Mouse (Mus musculus): Measurements from ENCODE around the gene Galnt17. TPM values are rescaled to one million over a fixed set of nuclear protein-coding genes. Genes with fewer than 3 reads are reported as not detected.
A peak's percentile ranks its signal among the peaks of the same experiment; 100 is the strongest.

Galnt17 gene
- polyA plus RNA-seq, 1 experiment from 2014 or later: 6.0 TPM

DNA sequence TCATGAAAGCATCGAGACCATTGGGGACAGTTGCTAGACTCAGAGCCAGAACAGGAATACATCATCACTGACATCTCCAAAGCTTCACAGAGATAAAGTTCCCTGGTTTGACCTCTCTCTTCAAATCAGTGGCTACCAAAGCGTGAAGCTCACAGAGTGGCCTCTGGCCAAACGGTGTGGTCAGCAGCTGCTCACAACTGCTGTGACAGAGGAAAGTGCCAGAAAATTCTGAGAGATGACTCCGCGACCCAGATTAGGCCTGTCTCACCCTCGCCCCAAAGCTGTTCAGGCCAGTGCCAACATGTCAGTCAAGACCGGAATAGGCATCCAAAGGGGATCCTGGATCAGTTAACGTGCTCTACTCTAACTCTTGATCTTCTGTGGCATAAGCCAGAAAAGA is 74.5 kb downstream of the Galnt17 start:
- Histone ChIP-seq H3K27ac (no peak overlapping the region), H3K4me2 (replicated peaks) (no peak overlapping the region), H3K27me3 (replicated peaks) (no peaks in the 10 kb centered on the region), H3K36me3 (no peaks in the 10 kb centered on the region), H3K9ac (no peak overlapping the region), H3K9me3 (no peaks in the 10 kb centered on the region), H3K4me3 (no peak overlapping the region), H3K4me1 (no peaks in the 10 kb centered on the region)
- 90% methylated on average over 8 of the region's 8 CpGs for WGBS
- no peak for ATAC-seq (ENCODE audit: low FRiP score, low read depth)

DNA sequence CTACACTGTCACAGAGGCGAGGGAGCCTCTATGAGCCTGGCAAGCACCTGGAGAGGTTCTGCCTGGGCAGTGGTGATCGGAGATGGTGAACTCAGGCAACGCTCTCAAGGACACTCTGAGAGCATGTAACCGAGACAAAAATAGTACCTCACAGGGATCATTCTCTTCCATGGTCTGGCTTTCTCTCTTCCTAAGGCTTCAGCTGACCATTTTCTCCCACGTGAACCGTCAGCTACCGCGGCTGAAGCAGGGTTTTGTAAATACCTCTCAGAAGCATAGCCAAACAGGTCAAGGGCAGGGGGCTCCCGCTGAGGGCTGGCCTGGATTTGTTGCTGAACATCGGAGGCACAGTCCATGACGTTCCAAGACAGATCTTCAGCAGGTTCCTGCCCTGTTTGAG is 77.2 kb downstream of the Galnt17 start:
- no peak overlapping the region for H3K27ac ChIP-seq
- H3K9ac ChIP-seq: no peak overlapping the region
- H3K4me2 ChIP-seq (replicated peaks): no peak overlapping the region
- 79% methylated on average over 11 of the region's 11 CpGs for WGBS
- H3K4me3 ChIP-seq: no peak overlapping the region
- ATAC-seq (ENCODE audit: low FRiP score, low read depth): no peak
- H3K27me3 ChIP-seq (replicated peaks): no peaks in the 10 kb centered on the region
- H3K4me1 ChIP-seq: no peaks in the 10 kb centered on the region
- H3K36me3 ChIP-seq: no peaks in the 10 kb centered on the region
- H3K9me3 ChIP-seq: no peaks in the 10 kb centered on the region

DNA sequence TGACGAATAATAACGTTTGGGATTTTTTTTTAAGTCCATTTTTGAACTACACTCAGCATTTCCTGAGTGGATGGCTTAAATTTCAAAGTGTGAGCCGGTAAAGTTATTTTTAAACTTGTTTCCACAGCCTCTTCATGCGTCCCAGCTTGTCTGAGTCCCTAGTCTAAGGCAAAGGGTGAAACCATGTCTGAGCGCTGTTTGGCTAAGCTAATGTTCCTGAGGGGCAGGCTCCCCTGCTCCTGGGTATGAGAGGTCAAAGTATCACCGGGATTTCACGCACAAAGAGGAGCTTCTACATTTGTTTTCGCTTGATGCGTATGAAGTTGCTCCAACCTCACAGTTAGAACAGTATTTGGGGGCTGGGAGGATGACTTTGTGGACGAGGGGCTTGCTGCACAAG is 78.6 kb downstream of the Galnt17 start:
- ATAC-seq (ENCODE audit: low FRiP score, low read depth): no peak
- no peak overlapping the region for H3K4me3 ChIP-seq
- no peak overlapping the region for H3K27ac ChIP-seq
- H3K9ac ChIP-seq: no peak overlapping the region
- no peaks in the 10 kb centered on the region for H3K4me1 ChIP-seq
- no peaks in the 10 kb centered on the region for H3K9me3 ChIP-seq
- no peaks in the 10 kb centered on the region for H3K36me3 ChIP-seq
- no peak overlapping the region for H3K4me2 ChIP-seq (replicated peaks)
- no peaks in the 10 kb centered on the region for H3K27me3 ChIP-seq (replicated peaks)
- 81% methylated on average over 10 of the region's 10 CpGs for WGBS

DNA sequence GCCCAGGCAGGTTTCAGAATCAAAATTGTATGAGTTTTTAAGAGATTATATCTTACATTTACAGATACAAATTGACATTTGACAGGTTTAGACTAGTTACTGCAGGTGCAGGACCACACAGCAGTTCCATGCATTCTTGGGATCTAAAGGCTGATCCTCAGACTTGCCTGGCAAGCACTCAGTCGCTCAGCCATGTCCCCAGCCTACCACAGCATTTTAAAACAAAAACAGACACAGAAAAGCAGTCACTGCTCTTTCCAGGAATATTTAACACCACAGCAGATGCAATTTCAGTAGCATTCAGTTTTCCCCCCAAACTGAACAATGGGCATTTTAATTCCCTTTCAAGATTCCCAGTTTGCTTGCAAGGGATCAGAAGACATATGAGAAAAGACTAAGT is 84.9 kb downstream of the Galnt17 start:
- 78% methylated on average over 1 of the region's 1 CpGs for WGBS
- H3K4me2 ChIP-seq (replicated peaks): no peak overlapping the region
- no peak overlapping the region for H3K27ac ChIP-seq
- no peaks in the 10 kb centered on the region for H3K36me3 ChIP-seq
- ATAC-seq (ENCODE audit: low FRiP score, low read depth): no peak
- H3K9ac ChIP-seq: no peak overlapping the region
- H3K4me1 ChIP-seq: no peaks in the 10 kb centered on the region
- no peaks in the 10 kb centered on the region for H3K9me3 ChIP-seq
- no peaks in the 10 kb centered on the region for H3K27me3 ChIP-seq (replicated peaks)
- no peak overlapping the region for H3K4me3 ChIP-seq

GRCm38 (mm10) chr5:131222498-131223244 is 85.6 kb downstream of the Galnt17 start:
- Histone ChIP-seq H3K4me2 (replicated peaks) (no peak overlapping the region), H3K27ac (no peak overlapping the region)
- 86% methylated on average over 10 of the region's 10 CpGs for WGBS

DNA sequence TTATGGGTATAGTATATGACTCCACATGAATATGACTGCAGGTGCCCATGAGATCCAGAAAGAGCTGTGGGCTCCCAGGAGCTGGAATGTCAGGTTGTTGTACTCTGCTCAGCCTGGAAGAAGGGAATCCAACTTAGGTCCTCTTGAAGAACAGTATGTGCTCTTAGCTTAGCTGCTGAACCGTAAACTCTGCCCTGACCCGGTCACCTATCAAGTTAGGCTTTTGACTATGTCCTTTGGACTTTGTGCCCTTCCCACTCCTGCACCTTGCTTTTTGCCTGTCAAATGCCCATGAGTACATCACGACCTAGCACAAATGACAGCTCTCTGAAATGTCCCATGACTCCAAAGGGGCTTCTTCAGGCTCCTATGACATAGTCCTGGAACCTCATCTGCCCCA is 90.1 kb downstream of the Galnt17 start:
- no peak for ATAC-seq (ENCODE audit: low FRiP score, low read depth)
- H3K36me3 ChIP-seq: no peaks in the 10 kb centered on the region
- no peaks in the 10 kb centered on the region for H3K27me3 ChIP-seq (replicated peaks)
- H3K4me3 ChIP-seq: no peak overlapping the region
- no peak overlapping the region for H3K4me2 ChIP-seq (replicated peaks)
- no peaks in the 10 kb centered on the region for H3K4me1 ChIP-seq
- H3K9ac ChIP-seq: no peak overlapping the region
- H3K9me3 ChIP-seq: no peaks in the 10 kb centered on the region
- WGBS: 82% methylated on average over 3 of the region's 3 CpGs
- no peak overlapping the region for H3K27ac ChIP-seq

More at GRCm38 (mm10) chr5:131222498-131223244, 85.6 kb downstream of the Galnt17 start:
- Histone ChIP-seq H3K4me3 (no peak overlapping the region), H3K9me3 (no peaks in the 10 kb centered on the region), H3K4me1 (no peaks in the 10 kb centered on the region), H3K36me3 (no peaks in the 10 kb centered on the region), H3K9ac (no peak overlapping the region), H3K27me3 (replicated peaks) (no peaks in the 10 kb centered on the region)
- ATAC-seq (ENCODE audit: low FRiP score, low read depth): no peak

- Histone ChIP-seq H3K4me1 (no peaks in the 10 kb centered on the region), H3K9me3 (no peaks in the 10 kb centered on the region), H3K27me3 (replicated peaks) (no peaks in the 10 kb centered on the region), H3K36me3 (no peaks in the 10 kb centered on the region), H3K9ac (no peak overlapping the region), H3K4me3 (no peak overlapping the region), H3K4me2 (replicated peaks) (no peak overlapping the region), H3K27ac (no peak overlapping the region)
- no peak for ATAC-seq (ENCODE audit: low FRiP score, low read depth)
- 62% methylated on average over 3 of the region's 3 CpGs for WGBS
Observed at GRCm38 (mm10) chr5:131211618-131212017, 96.7 kb downstream of the Galnt17 start.

- no peak for ATAC-seq (ENCODE audit: low FRiP score, low read depth)
- Histone ChIP-seq H3K9me3 (no peaks in the 10 kb centered on the region), H3K4me1 (no peaks in the 10 kb centered on the region), H3K27ac (no peak overlapping the region), H3K4me3 (no peak overlapping the region), H3K9ac (no peak overlapping the region), H3K27me3 (replicated peaks) (no peaks in the 10 kb centered on the region), H3K4me2 (replicated peaks) (no peak overlapping the region), H3K36me3 (no peaks in the 10 kb centered on the region)
- WGBS: 63% methylated on average over 2 of the region's 2 CpGs
Observed at GRCm38 (mm10) chr5:131201146-131201545, 107.2 kb downstream of the Galnt17 start.

DNA sequence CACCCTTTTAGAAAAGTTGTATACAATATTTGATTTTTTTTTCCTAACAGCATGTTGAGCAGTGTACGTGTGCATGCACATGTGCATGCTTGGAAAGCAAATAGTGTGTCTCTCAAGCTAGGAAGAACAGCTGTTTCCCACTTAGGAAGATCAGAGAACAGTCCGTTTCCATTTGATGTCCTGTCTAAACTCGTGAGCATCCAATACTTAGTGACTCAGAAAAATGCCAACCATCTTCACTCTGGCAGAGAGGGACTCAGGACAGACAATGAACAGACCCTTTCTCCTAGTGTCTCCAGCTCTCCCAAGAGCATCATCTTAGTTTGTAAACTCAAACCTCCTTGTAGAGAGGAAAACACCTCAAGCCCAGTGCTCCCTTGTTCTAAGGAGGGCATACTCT is 116.0 kb downstream of the Galnt17 start:
- Histone ChIP-seq H3K36me3 (no peaks in the 10 kb centered on the region), H3K9me3 (no peaks in the 10 kb centered on the region), H3K27ac (no peak overlapping the region), H3K4me1 (no peaks in the 10 kb centered on the region), H3K9ac (no peak overlapping the region), H3K4me2 (replicated peaks) (no peak overlapping the region), H3K4me3 (no peak overlapping the region), H3K27me3 (replicated peaks) (no peaks in the 10 kb centered on the region)
- ATAC-seq (ENCODE audit: low FRiP score, low read depth): no peak
- WGBS: 85% methylated on average over 3 of the region's 3 CpGs

GRCm38 (mm10) chr5:131184566-131184965 is 123.7 kb downstream of the Galnt17 start:
- no peaks in the 10 kb centered on the region for H3K9me3 ChIP-seq
- no peaks in the 10 kb centered on the region for H3K27me3 ChIP-seq (replicated peaks)
- no peak overlapping the region for H3K4me2 ChIP-seq (replicated peaks)
- H3K4me1 ChIP-seq: no peaks in the 10 kb centered on the region
- no peak overlapping the region for H3K27ac ChIP-seq
- no peak overlapping the region for H3K9ac ChIP-seq
- H3K4me3 ChIP-seq: no peak overlapping the region
- no peak for ATAC-seq (ENCODE audit: low FRiP score, low read depth)
- no peaks in the 10 kb centered on the region for H3K36me3 ChIP-seq

DNA sequence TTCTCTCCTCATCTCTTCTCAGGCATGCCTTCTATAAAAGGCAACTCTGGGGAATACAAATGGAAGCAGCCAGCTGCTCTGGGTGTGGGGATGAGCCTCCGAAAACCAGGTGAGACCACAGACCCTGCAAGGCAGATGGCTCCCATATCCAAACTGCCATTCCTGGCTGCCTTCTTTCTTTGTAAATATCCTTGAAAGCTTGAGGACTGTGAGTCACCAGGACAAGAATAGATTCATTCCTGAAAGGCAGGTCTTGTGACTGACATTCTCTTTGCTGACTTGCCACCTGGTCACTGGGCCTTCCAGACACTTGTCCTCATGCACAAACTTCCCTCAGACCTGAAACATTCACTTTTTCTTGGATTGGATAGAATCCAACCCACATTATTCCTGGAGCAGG is 127.1 kb downstream of the Galnt17 start:
- H3K36me3 ChIP-seq: no peaks in the 10 kb centered on the region
- H3K4me2 ChIP-seq (replicated peaks): no peak overlapping the region
- no peak overlapping the region for H3K9ac ChIP-seq
- H3K9me3 ChIP-seq: no peaks in the 10 kb centered on the region
- no peak overlapping the region for H3K27ac ChIP-seq
- H3K4me3 ChIP-seq: no peak overlapping the region
- H3K27me3 ChIP-seq (replicated peaks): no peaks in the 10 kb centered on the region
- WGBS: 89% methylated on average over 1 of the region's 1 CpGs
- H3K4me1 ChIP-seq: no peaks in the 10 kb centered on the region
- ATAC-seq (ENCODE audit: low FRiP score, low read depth): no peak

GRCm38 (mm10) chr5:131180756-131181155 is 127.5 kb downstream of the Galnt17 start:
- no peaks in the 10 kb centered on the region for H3K27me3 ChIP-seq (replicated peaks)
- H3K4me1 ChIP-seq: no peaks in the 10 kb centered on the region
- H3K9ac ChIP-seq: no peak overlapping the region
- no peaks in the 10 kb centered on the region for H3K9me3 ChIP-seq
- no peak overlapping the region for H3K4me3 ChIP-seq
- no peaks in the 10 kb centered on the region for H3K36me3 ChIP-seq
- H3K27ac ChIP-seq: no peak overlapping the region
- 100% methylated on average over 1 of the region's 1 CpGs for WGBS
- ATAC-seq (ENCODE audit: low FRiP score, low read depth): no peak
- H3K4me2 ChIP-seq (replicated peaks): no peak overlapping the region

GRCm38 (mm10) chr5:131177851-131178250 is 130.4 kb downstream of the Galnt17 start:
- no peaks in the 10 kb centered on the region for H3K9me3 ChIP-seq
- no peak overlapping the region for H3K9ac ChIP-seq
- peak overlapping the region; percentile 8; the same call in 1 of the 2 replicates for H3K27ac ChIP-seq
- H3K4me1 ChIP-seq: no peaks in the 10 kb centered on the region
- H3K4me3 ChIP-seq: no peak overlapping the region
- H3K36me3 ChIP-seq: no peaks in the 10 kb centered on the region
- no peaks in the 10 kb centered on the region for H3K27me3 ChIP-seq (replicated peaks)
- 68% methylated on average over 7 of the region's 7 CpGs for WGBS
- H3K4me2 ChIP-seq (replicated peaks): no peak overlapping the region
- ATAC-seq (ENCODE audit: low FRiP score, low read depth): no peak

All from neural tube, embryonic 12.5 days (tissue).